In genomic region chr11:35915546-35915945, GRCm38 (mm10) we compare ENCODE assay signal across 14 mouse cellular contexts.
A peak's percentile ranks its signal among the peaks of the same experiment; 100 is the strongest.
DNase-seq lines count a peak whose midpoint lies in the region; ATAC-seq and TF ChIP-seq lines count a peak whose summit lies in the region.
"Had no signal": no experiment of that assay in that cellular context is flagged by ENCODE, and none has a peak within 500 bp of the region (broad histone marks: within the 10 kb centered on the region; RNA-seq: fewer than 3 reads in every experiment).

No protein-coding gene starts in this region.

- H3K9me3 ChIP-seq in liver, embryonic 16.5 days (replicated peaks; ENCODE audit: control insufficient read depth, low read length), result no peaks in the 10 kb centered on the region
- no peaks in the 10 kb centered on the region for H3K9me3 ChIP-seq in intestine, postnatal 0 days (ENCODE audit: control insufficient read depth)
- no peaks in the 10 kb centered on the region for H3K9me3 ChIP-seq in kidney, embryonic 15.5 days (replicated peaks)

- H3K9ac ChIP-seq in liver, embryonic 16.5 days (ENCODE audit: low read depth, low read length), result no peak overlapping the region
- H3K9ac ChIP-seq in intestine, postnatal 0 days (ENCODE audit: low read depth, low read length), result no peak overlapping the region
- no peak overlapping the region for H3K9ac ChIP-seq in kidney, embryonic 15.5 days
- H3K9ac ChIP-seq: liver, embryonic 14.5 days had no signal

- H3K27ac ChIP-seq in liver, embryonic 16.5 days (ENCODE audit: low read length), result no peak overlapping the region
- H3K27ac ChIP-seq in intestine, postnatal 0 days (ENCODE audit: low read depth, low read length), result peak overlapping the region; percentile 37
- H3K27ac ChIP-seq in kidney, embryonic 15.5 days, result peak overlapping the region; percentile 48; the same call in 1 of the 2 replicates
- H3K27ac ChIP-seq: left cerebral cortex, adult 2 months; liver, embryonic 14.5 days had no signal

- no peaks in the 10 kb centered on the region; the same call in 1 of the 2 replicates for H3K4me1 ChIP-seq in liver, embryonic 16.5 days (ENCODE audit: control insufficient read depth, low read depth, low read length)
- peaks cover 3% of the 10 kb centered on the region for H3K4me1 ChIP-seq in intestine, postnatal 0 days (replicated peaks; ENCODE audit: control insufficient read depth, insufficient read depth, low read length)
- H3K4me1 ChIP-seq in kidney, embryonic 15.5 days, result peaks cover 39% of the 10 kb centered on the region

- H3K4me2 ChIP-seq in liver, embryonic 16.5 days (ENCODE audit: low read depth, low read length), result no peak overlapping the region
- no peak overlapping the region for H3K4me2 ChIP-seq in intestine, postnatal 0 days (replicated peaks; ENCODE audit: low read depth)
- no peak overlapping the region for H3K4me2 ChIP-seq in kidney, embryonic 15.5 days

- ATAC-seq in liver, embryonic 16.5 days (ENCODE audit: low read depth), result 0 out of 2 replicates have a peak, but pooled peaks have one; percentile 30
- peak; percentile 51 for ATAC-seq in intestine, postnatal 0 days
- ATAC-seq in kidney, embryonic 15.5 days (replicated peaks; ENCODE audit: low FRiP score), result no peak; the same call in 1 of the 2 replicates
- ATAC-seq in erythroid progenitor cell, adult 5-6 weeks (replicated peaks; ENCODE audit: low FRiP score, poor library complexity, severe bottlenecking), result no peak

- no peak for TF ChIP-seq CTCF in intestine, postnatal 0 days (IDR thresholded peaks at IDR 0.05; ENCODE audit: low read depth)

- no peaks in the 10 kb centered on the region for H3K36me3 ChIP-seq in liver, embryonic 16.5 days (ENCODE audit: control insufficient read depth, insufficient read depth)
- H3K36me3 ChIP-seq in intestine, postnatal 0 days (ENCODE audit: control insufficient read depth, insufficient read depth), result no peaks in the 10 kb centered on the region
- no peaks in the 10 kb centered on the region for H3K36me3 ChIP-seq in kidney, embryonic 15.5 days

- H3K27me3 ChIP-seq in liver, embryonic 16.5 days (ENCODE audit: control insufficient read depth, insufficient read depth, low read depth, low read length), result no peaks in the 10 kb centered on the region
- H3K27me3 ChIP-seq in intestine, postnatal 0 days (replicated peaks; ENCODE audit: control insufficient read depth, insufficient read depth, low read length), result no peaks in the 10 kb centered on the region
- H3K27me3 ChIP-seq in kidney, embryonic 15.5 days, result no peaks in the 10 kb centered on the region
- H3K27me3 ChIP-seq: CH12.LX had no signal

- no peak overlapping the region for H3K4me3 ChIP-seq in liver, embryonic 16.5 days (ENCODE audit: low read depth, low read length)
- H3K4me3 ChIP-seq in intestine, postnatal 0 days (ENCODE audit: low read depth, low read length), result no peak overlapping the region
- no peak overlapping the region for H3K4me3 ChIP-seq in kidney, embryonic 15.5 days (replicated peaks)
- H3K4me3 ChIP-seq: erythroblast, embryonic 14.5 days; left cerebral cortex, adult 2 months had no signal

- 55% methylated on average over 8 of the region's 8 CpGs for WGBS in liver, embryonic 16.5 days (ENCODE audit: insufficient replicate concordance)
- WGBS in intestine, postnatal 0 days, result 36% methylated on average over 8 of the region's 8 CpGs
- 51% methylated on average over 8 of the region's 8 CpGs for WGBS in kidney, embryonic 15.5 days

- DNase-seq in liver, result no peak
- DNase-seq in lung, postnatal 25 days (ENCODE audit: low spot score), result peak; percentile 41
- no peak for DNase-seq in thymus, postnatal 0 days (ENCODE audit: low spot score)
- DNase-seq: adrenal gland, postnatal 25 days; gastrocnemius, postnatal 25 days; right cerebral cortex, postnatal 25 days had no signal

Comparison
In these comparisons a context has a peak if more than half of its experiments do, and no peak if none do; other contexts are left out.
1. ATAC-seq: peak in liver, embryonic 16.5 days (single experiment) and intestine, postnatal 0 days (single experiment); none in kidney, embryonic 15.5 days (single experiment) and erythroid progenitor cell, adult 5-6 weeks (single experiment).